Mouse (Mus musculus) lung, postnatal 25 days (tissue): ENCODE results near the gene Clec12b.
A peak's percentile ranks its signal among the peaks of the same experiment; 100 is the strongest.
"Not testable (repeated sequence)": the region's sequence is repeated elsewhere in the genome, so short reads cannot be mapped to it uniquely, and the experiment has no call there.

Source experiments
- DNase-seq: peaks from one replicate; pipeline ENCODE4 v3.0.0; 2022; ENCODE audit warnings: low spot score

The Clec12b gene

GRCm38 (mm10) chr6:129369374-129370132 lies 16.1 kb downstream of the Clec12b start:
- no peak for DNase-seq

- peak; percentile 65 for DNase-seq
Observed at GRCm38 (mm10) chr6:129365959-129366359, 19.7 kb downstream of the Clec12b start.

- DNase-seq = no peak
Observed at GRCm38 (mm10) chr6:129363942-129364341, 21.7 kb downstream of the Clec12b start.

- no peak for DNase-seq
Observed at GRCm38 (mm10) chr6:129359515-129359914, 26.2 kb downstream of the Clec12b start.

GRCm38 (mm10) chr6:129356430-129356829 lies 29.2 kb downstream of the Clec12b start:
- no peak for DNase-seq

GRCm38 (mm10) chr6:129355774-129356173 lies 29.9 kb downstream of the Clec12b start:
- DNase-seq = no peak

- no peak for DNase-seq
Observed at GRCm38 (mm10) chr6:129351091-129351490, 34.6 kb downstream of the Clec12b start.

GRCm38 (mm10) chr6:129349524-129350352 lies 35.9 kb downstream of the Clec12b start:
- DNase-seq = peak; percentile 51

- DNase-seq = peak; percentile 14
Observed at GRCm38 (mm10) chr6:129344408-129344807, 41.3 kb downstream of the Clec12b start.

- DNase-seq = not testable (repeated sequence)
Observed at GRCm38 (mm10) chr6:129342391-129342790, 43.3 kb downstream of the Clec12b start, which contains the start of gene Clec12a. Gene Clec12a (plus strand): TSS chr6:129342691.

- DNase-seq = no peak
Observed at GRCm38 (mm10) chr6:129337751-129338150, 47.9 kb downstream of the Clec12b start.

- peak; percentile 77 for DNase-seq
Observed at GRCm38 (mm10) chr6:129333674-129334078, 52.0 kb downstream of the Clec12b start.

- no peak for DNase-seq
Observed at GRCm38 (mm10) chr6:129331610-129332009, 54.1 kb downstream of the Clec12b start, which contains the start of gene 4922502D21Rik. Gene 4922502D21Rik (minus strand): TSS chr6:129331796.

GRCm38 (mm10) chr6:129326568-129327150 lies 59.0 kb downstream of the Clec12b start:
- DNase-seq = no peak

- no peak for DNase-seq
Observed at GRCm38 (mm10) chr6:129326016-129326415, 59.7 kb downstream of the Clec12b start.
